Mouse (Mus musculus): ENCODE measurements at regions not wholly inside any gene's neighbourhood (a gene's known extent, or its start where the extent isn't known, plus 50 kb on each side); places are given as distances from the start of the nearest gene placed in this dataset.

GRCm38 (mm10) chr17:49272661-49273448 is 155.3 kb upstream of the Mocs1 start:
- intact Hi-C loops (cut with DNase I): no loop called here
- no peak for DNase-seq (ENCODE audit: low spot score in 2 of 2)

DNA sequence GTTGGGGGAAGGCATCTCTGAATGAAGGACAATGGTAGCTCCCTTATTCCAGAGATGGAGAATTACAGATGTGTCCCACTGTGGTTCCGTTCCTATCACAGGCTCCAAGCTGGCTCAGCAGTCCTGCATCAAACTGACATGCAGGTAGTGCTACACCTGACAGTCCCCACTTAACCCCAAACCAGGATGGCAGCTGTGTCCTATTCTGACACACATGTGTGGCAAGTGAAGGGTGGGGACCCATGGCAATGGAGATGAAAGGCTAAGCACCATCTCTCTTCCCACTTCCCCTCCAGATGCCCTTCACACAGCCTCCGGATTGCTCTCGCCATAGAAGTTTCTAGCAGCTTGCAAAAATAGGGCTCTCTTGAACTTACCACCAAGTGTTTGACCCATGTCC is 153.2 kb upstream of the Mocs1 start:
- intact Hi-C loops (cut with DNase I): no loop called here
- no peak for DNase-seq (ENCODE audit: low spot score in 2 of 2)

GRCm38 (mm10) chr17:49275421-49275820 is 152.7 kb upstream of the Mocs1 start:
- intact Hi-C loops (cut with DNase I): no loop called here
- DNase-seq (ENCODE audit: low spot score in 2 of 2): no peak

GRCm38 (mm10) chr17:49275916-49276315 is 152.2 kb upstream of the Mocs1 start:
- intact Hi-C loops (cut with DNase I): no loop called here

DNA sequence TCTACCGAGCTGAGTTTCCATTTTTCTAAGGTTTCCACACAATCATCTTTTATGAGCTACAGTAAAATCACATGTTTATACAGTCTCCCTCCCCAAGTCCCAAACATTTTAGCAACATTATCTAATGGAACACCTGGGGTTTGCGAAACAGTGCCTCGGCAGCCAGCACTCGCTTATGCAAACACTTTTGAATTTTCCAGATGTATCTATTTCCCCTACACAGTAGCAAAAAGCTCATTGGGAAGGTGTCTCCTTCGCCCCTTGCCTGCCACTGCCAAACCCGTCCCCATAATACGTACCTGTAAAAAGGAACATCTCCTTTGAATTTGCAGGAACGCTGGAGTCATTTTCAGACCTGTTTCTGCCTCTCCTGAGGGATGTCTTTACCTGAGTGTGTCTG is 149.6 kb upstream of the Mocs1 start:
- no peak for DNase-seq (ENCODE audit: low spot score in 2 of 2)
- intact Hi-C loops (cut with DNase I): no loop called here

More at GRCm38 (mm10) chr17:49275916-49276315, 152.2 kb upstream of the Mocs1 start:
- no peak for DNase-seq (ENCODE audit: low spot score in 2 of 2)

DNA sequence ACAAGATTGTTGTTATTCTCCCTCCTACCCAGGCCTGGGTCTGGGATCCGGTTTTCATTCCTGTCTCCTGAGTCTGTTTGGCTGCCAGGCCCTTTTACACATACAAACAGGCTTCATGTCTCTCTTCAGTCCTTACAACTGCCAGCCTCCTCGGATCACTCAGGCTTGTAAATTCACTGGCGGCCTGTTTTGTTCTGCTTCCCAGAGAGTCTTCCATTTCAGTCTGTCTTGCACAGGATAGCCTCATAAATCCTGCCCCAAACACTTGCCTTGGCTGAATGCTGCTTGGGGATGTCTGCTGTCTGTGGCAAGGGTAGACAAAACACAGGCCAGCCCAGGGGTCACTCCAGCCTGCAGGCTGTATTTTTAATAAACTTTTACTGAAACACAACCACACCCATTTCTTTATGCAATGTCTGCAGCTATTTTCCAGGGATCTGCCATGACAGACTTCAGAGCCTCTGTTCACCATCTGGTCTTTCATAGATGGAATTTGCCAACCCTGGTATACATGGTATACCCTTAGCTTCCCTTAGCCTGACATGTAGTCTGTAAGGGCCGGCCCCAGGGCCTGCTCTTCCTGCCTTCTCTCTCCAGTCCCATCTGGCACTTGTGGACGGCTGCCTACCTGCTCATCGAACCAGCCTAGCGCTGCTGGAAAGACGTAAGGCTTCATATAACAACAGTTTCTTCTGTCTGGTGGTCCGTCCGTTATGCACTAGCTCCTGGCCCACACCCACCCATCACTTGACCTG is 149.0 kb upstream of the Mocs1 start:
- DNase-seq (ENCODE audit: low spot score in 2 of 2): no peak
- intact Hi-C loops (cut with DNase I): no loop called here

DNA sequence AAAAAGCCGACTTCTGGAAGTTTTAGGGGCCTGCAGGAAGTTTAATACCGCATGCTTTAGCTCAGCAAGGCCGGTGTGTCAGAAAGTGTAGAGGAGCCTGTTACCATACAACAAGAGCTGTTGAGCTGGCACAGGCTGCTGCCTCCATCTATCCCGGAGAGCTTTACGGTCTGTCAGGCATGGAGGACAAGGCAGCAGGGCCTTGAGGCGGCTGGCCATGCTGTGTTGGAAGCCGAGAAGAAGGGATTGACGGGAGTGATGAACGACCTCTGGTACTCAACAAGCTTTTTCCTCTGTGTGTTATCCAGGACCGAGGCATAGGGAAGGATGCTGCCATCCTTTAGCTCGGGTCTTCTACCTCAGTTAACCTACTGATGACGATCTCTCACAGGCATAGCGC is 146.8 kb upstream of the Mocs1 start:
- intact Hi-C loops (cut with DNase I): no loop called here
- DNase-seq (ENCODE audit: low spot score in 2 of 2): no peak

GRCm38 (mm10) chr17:49282498-49282897 is 145.7 kb upstream of the Mocs1 start:
- intact Hi-C loops (cut with DNase I): no loop called here
- peak in 1 of 2 experiments; percentile 47 for DNase-seq (ENCODE audit: low spot score in 2 of 2)

DNA sequence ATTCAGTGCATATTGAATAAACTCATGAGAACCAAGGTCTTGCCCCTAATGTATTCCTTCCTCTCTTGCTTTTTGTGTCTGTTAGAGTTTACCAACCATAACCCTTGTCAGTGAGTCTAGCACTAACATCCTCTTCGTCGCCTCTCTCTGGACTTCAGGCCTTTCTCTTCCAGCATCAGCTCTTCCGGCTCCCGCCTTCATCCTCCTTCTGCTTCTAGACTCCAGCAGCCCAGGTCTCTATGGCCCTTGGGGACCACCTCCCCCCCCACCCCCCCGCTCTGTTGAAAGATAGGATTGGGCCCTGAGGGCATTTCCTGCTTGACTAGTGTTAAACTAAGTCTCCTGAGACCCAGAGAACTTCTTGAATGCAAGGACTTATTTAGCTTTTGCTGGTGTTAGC is 144.7 kb upstream of the Mocs1 start:
- intact Hi-C loops (cut with DNase I): no loop called here
- no peak for DNase-seq (ENCODE audit: low spot score in 2 of 2)

- intact Hi-C loops (cut with DNase I): no loop called here
- no peak for DNase-seq (ENCODE audit: low spot score in 2 of 2)
These were observed 136.5 kb upstream of the Mocs1 start for GRCm38 (mm10) chr17:49291636-49292035.

- intact Hi-C loops (cut with DNase I): no loop called here
- no peak for DNase-seq (ENCODE audit: low spot score in 2 of 2)
These were observed 123.7 kb upstream of the Mocs1 start for GRCm38 (mm10) chr17:49304461-49304860.

DNA sequence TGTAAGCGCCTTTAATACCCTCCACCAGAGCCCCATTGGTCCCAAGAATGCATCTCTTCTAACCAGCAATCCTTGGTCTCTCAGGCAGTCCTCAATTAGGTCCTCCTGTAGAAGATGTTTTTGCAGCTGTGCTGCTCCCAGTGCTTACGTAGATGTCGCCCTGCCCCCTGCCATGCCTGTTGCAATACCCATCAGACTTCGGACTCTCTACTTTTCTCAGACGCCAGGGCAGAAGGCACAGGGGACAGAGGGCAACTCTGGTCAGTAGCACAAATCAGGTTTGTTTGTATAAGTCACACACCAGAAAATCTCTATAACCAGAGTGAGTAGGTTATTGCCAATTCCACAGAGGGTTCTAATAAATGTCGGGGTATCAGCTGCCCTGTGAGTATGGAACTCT is 123.0 kb upstream of the Mocs1 start:
- DNase-seq (ENCODE audit: low spot score in 2 of 2): no peak
- intact Hi-C loops (cut with DNase I): no loop called here

DNA sequence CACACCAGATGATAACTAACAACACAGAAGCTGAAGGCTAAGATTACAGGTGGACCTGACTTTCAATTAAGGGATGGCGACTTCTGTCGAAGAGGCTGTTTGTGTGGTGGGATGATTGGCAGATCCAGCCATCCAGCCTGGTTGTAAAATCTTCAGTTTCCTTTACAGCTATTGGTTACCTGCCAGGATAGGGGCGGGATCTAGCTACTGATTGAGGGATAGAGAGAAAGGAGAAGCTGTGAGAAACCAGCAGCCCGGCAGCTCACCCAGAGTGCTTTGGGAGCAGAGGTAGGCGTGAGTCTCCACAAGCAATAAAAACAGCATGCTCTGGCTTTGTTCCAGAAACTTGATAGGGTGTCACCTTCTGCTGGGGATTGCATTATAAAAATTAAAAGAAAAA is 119.1 kb upstream of the Mocs1 start:
- intact Hi-C loops (cut with DNase I): no loop called here
- DNase-seq (ENCODE audit: low spot score in 2 of 2): peak; percentile 86 to 90

DNA sequence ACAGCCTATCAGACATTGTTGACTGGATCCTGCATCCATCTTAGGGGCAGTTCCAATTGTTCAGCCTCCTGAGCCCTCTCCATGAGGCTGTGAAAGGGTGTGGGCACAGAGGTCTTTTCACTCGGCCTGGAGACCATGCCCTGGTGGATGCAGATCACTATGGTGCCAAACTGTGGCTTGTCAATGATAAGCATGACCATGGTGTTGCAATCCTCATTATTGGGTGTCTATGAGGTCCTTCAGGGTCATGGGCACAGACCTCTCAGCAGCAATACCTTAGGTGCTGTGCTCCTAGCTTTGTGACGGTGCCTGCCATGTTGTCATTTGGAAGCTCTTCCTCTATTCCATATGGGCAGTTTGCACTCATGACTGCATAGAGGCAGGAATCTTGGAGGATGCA is 114.0 kb upstream of the Mocs1 start:
- intact Hi-C loops (cut with DNase I): no loop called here
- no peak for DNase-seq (ENCODE audit: low spot score in 2 of 2)

DNA sequence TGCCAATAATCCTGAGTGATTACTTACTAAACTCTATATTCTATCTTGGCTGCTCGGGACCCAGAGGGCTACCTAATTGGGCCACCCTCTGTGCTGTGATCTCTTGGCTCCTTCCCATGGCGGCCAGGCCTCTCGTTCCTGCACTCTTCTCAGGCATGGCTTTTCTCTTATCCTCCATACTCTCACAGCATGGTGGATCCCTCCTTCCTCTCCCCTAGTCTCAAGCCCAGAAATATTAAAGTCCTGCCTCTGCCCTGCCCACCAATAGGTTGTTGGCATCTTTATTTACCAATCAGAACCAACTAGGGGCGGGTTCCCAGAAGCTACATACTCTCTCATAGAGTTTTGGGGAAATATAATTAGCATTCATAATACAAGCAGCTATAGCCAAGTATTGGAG is 100.6 kb upstream of the Mocs1 start:
- intact Hi-C loops (cut with DNase I): no loop called here
- DNase-seq (ENCODE audit: low spot score in 2 of 2): no peak

GRCm38 (mm10) chr17:49335318-49335717 is 92.8 kb upstream of the Mocs1 start:
- intact Hi-C loops (cut with DNase I): no loop called here
- DNase-seq (ENCODE audit: low spot score in 2 of 2): no peak

GRCm38 (mm10) chr17:49337881-49338280 is 90.3 kb upstream of the Mocs1 start:
- no peak for DNase-seq (ENCODE audit: low spot score in 2 of 2)
- intact Hi-C loops (cut with DNase I): no loop called here

GRCm38 (mm10) chr17:49342636-49343035 is 85.5 kb upstream of the Mocs1 start:
- intact Hi-C loops (cut with DNase I): no loop called here
- DNase-seq (ENCODE audit: low spot score in 2 of 2): no peak

- intact Hi-C loops (cut with DNase I): no loop called here
- peak; percentile 54 to 61 for DNase-seq (ENCODE audit: low spot score in 2 of 2)
These were observed 81.5 kb upstream of the Mocs1 start for GRCm38 (mm10) chr17:49346701-49347100.

- intact Hi-C loops (cut with DNase I): no loop called here
These were observed 78.8 kb upstream of the Mocs1 start for GRCm38 (mm10) chr17:49349328-49349727.

GRCm38 (mm10) chr17:49359212-49359611 is 69.0 kb upstream of the Mocs1 start:
- intact Hi-C loops (cut with DNase I): no loop called here
- DNase-seq (ENCODE audit: low spot score in 2 of 2): peak in 1 of 2 experiments; percentile 37

More at GRCm38 (mm10) chr17:49349328-49349727, 78.8 kb upstream of the Mocs1 start:
- no peak for DNase-seq (ENCODE audit: low spot score in 2 of 2)
